Mouse (Mus musculus) neural tube, embryonic 12.5 days (tissue): ENCODE data around the gene Hsf5. TPM values are rescaled to one million over a fixed set of nuclear protein-coding genes. Genes with fewer than 3 reads are reported as not detected.

Experiments
- ATAC-seq: fragments of 200-750 bp; cut with Nextera tagmentation; 2 replicates; pipeline ENCODE4 v1.8.0; 2017; ENCODE audit warnings: low read depth, mild to moderate bottlenecking, moderate TSS enrichment, moderate library complexity; ENCODE audit not compliant: low FRiP score
- H3K27ac ChIP-seq: fragments of 300-500 bp; sonication (generic); 2 replicates; pipeline ENCODE4 v1.5.1; 2016
- H3K27me3 ChIP-seq: fragments of 300-500 bp; sonication (generic); replicated peaks from 2 replicates; pipeline ENCODE4 v1.6.1; 2016; ENCODE audit warnings: mild to moderate bottlenecking
- H3K36me3 ChIP-seq: fragments of 300-500 bp; sonication (generic); 2 replicates; pipeline ENCODE4 v1.6.1; 2016; ENCODE audit warnings: mild to moderate bottlenecking
- H3K4me1 ChIP-seq: fragments of 300-500 bp; sonication (generic); 2 replicates; pipeline ENCODE4 v1.6.1; 2016
- H3K4me2 ChIP-seq: fragments of 300-500 bp; sonication (generic); replicated peaks from 2 replicates; pipeline ENCODE4 v1.6.1; 2016; ENCODE audit warnings: mild to moderate bottlenecking
- H3K4me3 ChIP-seq: fragments of 300-500 bp; sonication (generic); 2 replicates; pipeline ENCODE4 v1.5.1; 2016
- H3K9ac ChIP-seq: fragments of 300-500 bp; sonication (generic); 2 replicates; pipeline ENCODE4 v1.6.1; 2016; ENCODE audit warnings: mild to moderate bottlenecking
- H3K9me3 ChIP-seq: fragments of 300-500 bp; sonication (generic); 2 replicates; pipeline ENCODE4 v1.6.1; 2016; ENCODE audit warnings: mild to moderate bottlenecking
- WGBS: fragments of 180-500 bp; shearing (Covaris S2); methylation state at CpG from one replicate; pipeline ENCODE4 v1.1.7; 2016; 5-methylcytosine and 5-hydroxymethylcytosine counted together
- polyA plus RNA-seq: library from polyadenylated mRNA; unstranded; fragments of >200 nt; fragmentation: Nextera tagmentation; extraction: Ambion mirVana; gene quantifications from 2 replicates; pipeline ENCODE4 v1.2.1, GENCODE M21; 2016

The Hsf5 gene
- polyA plus RNA-seq, 1 experiment from 2014 or later, result 0.49 TPM

DNA sequence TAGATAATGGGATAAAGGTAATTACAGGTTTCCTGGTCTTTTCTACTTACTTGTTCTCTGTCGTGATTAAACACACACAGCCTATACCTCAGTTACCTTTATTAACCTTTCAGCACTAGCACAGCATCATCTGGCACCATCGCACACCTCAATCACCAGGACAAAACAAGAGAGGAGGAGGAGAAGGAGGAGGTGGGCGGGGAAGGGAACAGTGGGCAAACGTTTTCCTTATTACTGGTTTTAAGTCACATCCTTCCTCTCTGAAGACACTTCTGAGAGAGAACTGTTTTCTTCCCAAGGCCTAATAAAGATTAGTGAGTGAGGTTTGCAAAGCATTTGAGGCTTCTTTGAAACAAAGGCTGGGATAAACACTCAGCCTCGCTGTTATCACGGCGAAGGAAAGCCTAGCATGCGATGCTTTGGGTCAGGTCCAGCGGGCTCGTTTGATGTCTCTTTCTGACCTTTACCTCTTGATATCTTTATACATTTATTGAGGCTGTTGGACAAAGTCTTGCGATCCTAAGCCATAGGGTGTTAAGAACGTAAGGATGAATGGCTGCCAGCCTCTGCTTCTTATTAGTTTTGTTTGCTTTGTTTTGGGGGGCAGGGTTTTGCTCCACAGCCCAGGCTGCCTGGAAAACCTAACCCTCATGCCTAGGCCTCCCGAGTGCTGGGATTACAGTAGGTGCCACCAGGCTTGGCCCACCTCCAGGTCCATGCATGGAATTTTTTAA is 66.0 kb downstream of the Hsf5 start:
- Histone ChIP-seq H3K36me3 (no peaks in the 10 kb centered on the region), H3K27ac (no peak overlapping the region), H3K4me1 (no peaks in the 10 kb centered on the region), H3K4me2 (no peak overlapping the region), H3K4me3 (no peak overlapping the region), H3K9ac (no peak overlapping the region), H3K27me3 (no peaks in the 10 kb centered on the region), H3K9me3 (no peaks in the 10 kb centered on the region)
- WGBS, result 41% methylated on average over 13 of the region's 13 CpGs
- no peak for ATAC-seq

DNA sequence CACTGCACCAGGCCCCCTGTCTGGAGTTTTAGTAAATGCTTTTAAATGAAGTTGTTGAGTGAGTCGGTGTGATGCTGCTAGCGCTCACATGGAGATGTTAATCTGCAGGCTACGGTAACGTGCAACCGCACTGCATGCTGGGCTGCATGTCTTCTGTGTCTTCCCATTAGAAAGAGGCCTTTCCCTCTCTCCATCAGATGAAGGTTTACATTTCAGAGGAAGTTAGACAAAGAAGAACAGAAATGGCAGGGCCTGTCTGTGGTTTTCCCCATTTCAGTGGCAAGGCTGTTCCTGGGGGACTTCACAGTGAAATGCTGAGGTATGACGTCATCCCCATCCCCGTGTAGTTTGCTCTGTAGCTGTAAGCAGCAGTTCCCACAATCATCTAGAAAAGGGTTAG is 69.4 kb downstream of the Hsf5 start:
- Histone ChIP-seq H3K27me3 (no peaks in the 10 kb centered on the region), H3K9me3 (no peaks in the 10 kb centered on the region), H3K36me3 (no peaks in the 10 kb centered on the region), H3K27ac (no peak overlapping the region), H3K4me2 (no peak overlapping the region), H3K4me1 (no peaks in the 10 kb centered on the region), H3K4me3 (no peak overlapping the region), H3K9ac (no peak overlapping the region)
- no peak for ATAC-seq
- 71% methylated on average over 7 of the region's 7 CpGs for WGBS

- H3K27me3 ChIP-seq, result no peaks in the 10 kb centered on the region
- H3K4me1 ChIP-seq, result no peaks in the 10 kb centered on the region
- H3K4me3 ChIP-seq, result no peak overlapping the region
- WGBS, result 72% methylated on average over 15 of the region's 15 CpGs
- ATAC-seq, result no peak
- H3K9me3 ChIP-seq, result no peaks in the 10 kb centered on the region
- H3K27ac ChIP-seq, result no peak overlapping the region
- H3K36me3 ChIP-seq, result no peaks in the 10 kb centered on the region
- no peak overlapping the region for H3K9ac ChIP-seq
- no peak overlapping the region for H3K4me2 ChIP-seq
These were observed 70.6 kb downstream of the Hsf5 start for GRCm38 (mm10) chr11:87687246-87688225.

- Histone ChIP-seq H3K4me1 (no peaks in the 10 kb centered on the region), H3K4me2 (no peak overlapping the region), H3K36me3 (no peaks in the 10 kb centered on the region), H3K9me3 (no peaks in the 10 kb centered on the region), H3K4me3 (no peak overlapping the region), H3K27ac (no peak overlapping the region), H3K9ac (no peak overlapping the region), H3K27me3 (no peaks in the 10 kb centered on the region)
- 79% methylated on average over 11 of the region's 11 CpGs for WGBS
- ATAC-seq, result no peak
These were observed 71.7 kb downstream of the Hsf5 start for GRCm38 (mm10) chr11:87688478-87689203.

GRCm38 (mm10) chr11:87689402-87689808 is 72.4 kb downstream of the Hsf5 start:
- Histone ChIP-seq H3K9ac (no peak overlapping the region), H3K9me3 (no peaks in the 10 kb centered on the region), H3K27me3 (no peaks in the 10 kb centered on the region), H3K4me3 (no peak overlapping the region), H3K4me2 (no peak overlapping the region), H3K27ac (no peak overlapping the region), H3K36me3 (no peaks in the 10 kb centered on the region), H3K4me1 (no peaks in the 10 kb centered on the region)
- ATAC-seq, result no peak
- 15% methylated on average over 7 of the region's 7 CpGs for WGBS

GRCm38 (mm10) chr11:87690054-87690740 is 73.2 kb downstream of the Hsf5 start:
- WGBS, result 78% methylated on average over 16 of the region's 16 CpGs
- no peak overlapping the region for H3K27ac ChIP-seq

DNA sequence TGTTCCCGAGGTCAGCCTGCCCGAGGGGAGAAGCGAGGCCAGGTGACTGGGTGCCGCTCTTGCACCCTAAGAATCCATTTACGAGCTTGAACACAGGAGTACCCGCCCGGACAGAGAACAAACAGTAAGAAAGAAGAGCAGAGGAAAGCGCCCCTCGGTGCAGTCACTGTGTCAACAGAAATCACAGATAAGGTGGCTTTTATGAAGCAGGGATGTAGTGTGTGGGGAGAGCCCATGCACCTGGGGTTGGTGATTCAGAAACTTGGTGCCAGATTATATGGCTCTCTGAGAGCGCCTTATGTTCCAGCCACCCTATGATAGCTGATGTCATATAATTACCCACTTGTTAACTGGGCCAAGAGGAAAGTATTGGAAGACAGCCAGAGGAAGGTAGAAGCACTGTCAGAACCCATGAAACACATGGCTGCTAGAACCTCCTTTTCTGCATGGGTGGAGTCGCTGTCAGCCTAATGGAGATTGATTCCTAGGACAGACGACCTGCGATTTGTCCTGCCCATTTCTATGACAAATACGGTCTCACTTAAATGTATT is 80.2 kb downstream of the Hsf5 start:
- Histone ChIP-seq H3K4me3 (no peak overlapping the region), H3K4me2 (no peak overlapping the region), H3K9me3 (no peaks in the 10 kb centered on the region), H3K4me1 (no peaks in the 10 kb centered on the region), H3K27me3 (no peaks in the 10 kb centered on the region), H3K27ac (no peak overlapping the region), H3K36me3 (no peaks in the 10 kb centered on the region), H3K9ac (no peak overlapping the region)
- no peak for ATAC-seq
- 74% methylated on average over 14 of the region's 14 CpGs for WGBS

More at GRCm38 (mm10) chr11:87690054-87690740, 73.2 kb downstream of the Hsf5 start:
- no peaks in the 10 kb centered on the region for H3K36me3 ChIP-seq
- H3K4me3 ChIP-seq, result no peak overlapping the region
- no peaks in the 10 kb centered on the region for H3K4me1 ChIP-seq
- H3K9ac ChIP-seq, result no peak overlapping the region
- ATAC-seq, result no peak
- H3K27me3 ChIP-seq, result no peaks in the 10 kb centered on the region
- no peaks in the 10 kb centered on the region for H3K9me3 ChIP-seq
- H3K4me2 ChIP-seq, result no peak overlapping the region

GRCm38 (mm10) chr11:87698126-87698525 is 81.2 kb downstream of the Hsf5 start:
- 92% methylated on average over 4 of the region's 4 CpGs for WGBS
- Histone ChIP-seq H3K4me3 (no peak overlapping the region), H3K4me2 (no peak overlapping the region), H3K27ac (no peak overlapping the region), H3K27me3 (no peaks in the 10 kb centered on the region), H3K9me3 (no peaks in the 10 kb centered on the region), H3K4me1 (no peaks in the 10 kb centered on the region), H3K36me3 (no peaks in the 10 kb centered on the region), H3K9ac (no peak overlapping the region)
- ATAC-seq, result no peak

GRCm38 (mm10) chr11:87701108-87701507 is 84.1 kb downstream of the Hsf5 start:
- no peak for ATAC-seq
- H3K4me1 ChIP-seq, result no peaks in the 10 kb centered on the region
- no peak overlapping the region for H3K4me2 ChIP-seq
- H3K9me3 ChIP-seq, result no peaks in the 10 kb centered on the region
- H3K36me3 ChIP-seq, result no peaks in the 10 kb centered on the region
- H3K27me3 ChIP-seq, result no peaks in the 10 kb centered on the region
- no peak overlapping the region for H3K4me3 ChIP-seq
- H3K27ac ChIP-seq, result no peak overlapping the region
- no peak overlapping the region for H3K9ac ChIP-seq
- WGBS, result 77% methylated on average over 6 of the region's 6 CpGs

DNA sequence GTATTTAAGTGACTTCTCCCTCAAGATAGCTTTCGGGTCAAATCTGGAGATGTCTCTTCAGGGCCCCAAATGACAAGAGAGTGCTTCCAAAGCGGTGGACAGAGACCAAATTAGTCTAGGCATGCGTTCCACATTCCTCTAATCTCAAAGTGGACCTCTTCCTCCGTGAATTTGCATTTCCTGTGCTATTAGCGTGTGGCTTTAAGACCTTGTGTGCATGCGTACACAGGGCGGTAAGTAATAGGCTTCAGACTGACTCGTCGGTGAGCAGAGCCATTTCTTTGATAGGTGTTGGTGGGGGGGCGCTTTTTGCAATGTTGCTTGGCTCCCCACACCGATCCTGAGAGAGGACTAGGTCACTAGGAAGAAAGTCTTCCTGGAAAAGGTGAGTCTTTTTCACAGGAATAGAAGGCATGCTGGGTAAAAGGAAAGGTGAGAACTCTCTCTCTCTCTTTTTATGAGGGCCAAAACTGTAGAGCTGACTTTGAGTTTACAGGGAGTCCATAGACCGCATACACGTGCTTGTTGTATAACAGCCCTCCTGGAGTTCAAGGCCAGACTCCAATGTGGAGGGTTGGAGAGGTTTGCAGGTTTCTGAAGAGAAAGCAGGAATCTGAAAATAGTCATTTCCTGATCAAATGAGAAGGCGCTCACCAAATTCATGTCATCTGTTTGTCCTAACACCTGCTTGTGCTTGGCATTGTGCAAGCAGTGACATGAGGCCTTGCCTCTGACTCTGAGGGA is 85.1 kb downstream of the Hsf5 start:
- Histone ChIP-seq H3K27me3 (no peaks in the 10 kb centered on the region), H3K4me2 (no peak overlapping the region), H3K4me3 (no peak overlapping the region), H3K4me1 (no peaks in the 10 kb centered on the region), H3K36me3 (no peaks in the 10 kb centered on the region), H3K9me3 (no peaks in the 10 kb centered on the region), H3K27ac (no peak overlapping the region), H3K9ac (no peak overlapping the region)
- 88% methylated on average over 14 of the region's 14 CpGs for WGBS
- ATAC-seq, result no peak

- no peak overlapping the region for H3K4me3 ChIP-seq
- no peak overlapping the region for H3K9ac ChIP-seq
- H3K36me3 ChIP-seq, result no peaks in the 10 kb centered on the region
- no peak overlapping the region for H3K27ac ChIP-seq
- no peak overlapping the region for H3K4me2 ChIP-seq
- H3K27me3 ChIP-seq, result no peaks in the 10 kb centered on the region
- no peak for ATAC-seq
- H3K4me1 ChIP-seq, result peaks cover 5% of the 10 kb centered on the region; the same call in 1 of the 2 replicates
- no peaks in the 10 kb centered on the region for H3K9me3 ChIP-seq
- WGBS, result 79% methylated on average over 5 of the region's 5 CpGs
These were observed 86.7 kb downstream of the Hsf5 start for GRCm38 (mm10) chr11:87703654-87704053.
